Mouse (Mus musculus) lung, postnatal 4 days (tissue): Measurements from ENCODE around the gene Cenpt.
"Not testable (repeated sequence)": the region's sequence is repeated elsewhere in the genome, so short reads cannot be mapped to it uniquely, and the experiment has no call there.

Experiments
- DNase-seq, 2 experiments: peaks; one replicate each; pipeline ENCODE4 v3.0.0; 2021

Gene Cenpt

GRCm38 (mm10) chr8:105854303-105854702 lies 1.2 kb upstream of the Cenpt start:
- DNase-seq: no peak

GRCm38 (mm10) chr8:105852146-105852729 lies 840 bp downstream of the Cenpt start:
- DNase-seq: no peak

GRCm38 (mm10) chr8:105851651-105852143 lies 1.4 kb downstream of the Cenpt start:
- DNase-seq: peak; percentile 90 to 92

GRCm38 (mm10) chr8:105850611-105851010 lies 2.5 kb downstream of the Cenpt start:
- DNase-seq: no peak

GRCm38 (mm10) chr8:105850014-105850413 lies 3.1 kb downstream of the Cenpt start:
- DNase-seq: no peak

GRCm38 (mm10) chr8:105846678-105847077 lies 6.4 kb downstream of the Cenpt start:
- DNase-seq: no peak

- DNase-seq: no peak
These were observed 13.9 kb downstream of the Cenpt start for GRCm38 (mm10) chr8:105839209-105839608.

- no peak for DNase-seq
These were observed 16.1 kb downstream of the Cenpt start for GRCm38 (mm10) chr8:105836991-105837390.

- peak; percentile 76 to 87 for DNase-seq
These were observed 17.8 kb downstream of the Cenpt start for GRCm38 (mm10) chr8:105835318-105835717.

GRCm38 (mm10) chr8:105833740-105834139 lies 19.3 kb downstream of the Cenpt start:
- DNase-seq: not testable (repeated sequence)

GRCm38 (mm10) chr8:105826861-105827848 lies 25.9 kb downstream of the Cenpt start, which contains the start of the genes Ranbp10 and Tsnaxip1:
Gene Ranbp10 (minus strand): TSS chr8:105827350.
Gene Tsnaxip1 (plus strand): TSS chr8:105827731.
- DNase-seq: peak; percentile 96 to 98

GRCm38 (mm10) chr8:105826379-105826778 lies 26.7 kb downstream of the Cenpt start:
- no peak for DNase-seq

- DNase-seq: no peak
These were observed 27.6 kb downstream of the Cenpt start for GRCm38 (mm10) chr8:105825506-105825905.

- no peak for DNase-seq
These were observed 32.2 kb downstream of the Cenpt start for GRCm38 (mm10) chr8:105820925-105821324.

GRCm38 (mm10) chr8:105819659-105820058 lies 33.4 kb downstream of the Cenpt start:
- DNase-seq: no peak

GRCm38 (mm10) chr8:105813241-105813640 lies 39.8 kb downstream of the Cenpt start:
- no peak for DNase-seq

GRCm38 (mm10) chr8:105812511-105812910 lies 40.6 kb downstream of the Cenpt start:
- DNase-seq: no peak

- no peak for DNase-seq
These were observed 41.5 kb downstream of the Cenpt start for GRCm38 (mm10) chr8:105811543-105811942.

GRCm38 (mm10) chr8:105811061-105811460 lies 42.0 kb downstream of the Cenpt start:
- no peak for DNase-seq

- no peak for DNase-seq
These were observed 42.8 kb downstream of the Cenpt start for GRCm38 (mm10) chr8:105810245-105810786.

- DNase-seq: peak; percentile 34 to 53
These were observed 44.6 kb downstream of the Cenpt start for GRCm38 (mm10) chr8:105808480-105808879.

GRCm38 (mm10) chr8:105807766-105808165 lies 45.3 kb downstream of the Cenpt start:
- peak; percentile 25 to 38 for DNase-seq

GRCm38 (mm10) chr8:105805964-105806363 lies 47.1 kb downstream of the Cenpt start:
- no peak for DNase-seq
